Mouse (Mus musculus): ENCODE measurements around the gene Zdhhc14. TPM values are rescaled to one million over a fixed set of nuclear protein-coding genes. Genes with fewer than 3 reads are reported as not detected.

Gene Zdhhc14
- total and polyA plus RNA-seq, 3 experiments = 1.1 to 21.4 (median 7.3) TPM

GRCm38 (mm10) chr17:5770265-5771249 lies 278.2 kb downstream of the Zdhhc14 start:
- peaks cover 47% of the 10 kb centered on the region for H3K27me3 ChIP-seq (ENCODE audit: insufficient read depth, low read length)
- no peak for TF ChIP-seq CTCF (IDR thresholded peaks at IDR 0.05; ENCODE audit: low read depth, low read length)
- no peak for TF ChIP-seq GATA2 (IDR thresholded peaks at IDR 0.05; ENCODE audit: borderline replicate concordance, low read depth, low read length)
- no peak for TF ChIP-seq GATA1 (IDR thresholded peaks at IDR 0.05; ENCODE audit: borderline replicate concordance, low read length)
- TF ChIP-seq POLR2AphosphoS5 (IDR thresholded peaks at IDR 0.05; ENCODE audit: insufficient replicate concordance, low read depth, low read length) = no peak
- TF ChIP-seq TAL1 (conservative IDR thresholded peaks at IDR 0.05; ENCODE audit: low read depth, low read length) = no peak
- H3K4me3 ChIP-seq (ENCODE audit: low read depth, low read length) = no peak overlapping the region
- H3K9me3 ChIP-seq (replicated peaks) = no peaks in the 10 kb centered on the region
- peak; percentile 31 for DNase-seq (ENCODE audit: low spot score)
- no peak for ATAC-seq (ENCODE audit: extremely low read depth, insufficient number of reproducible peaks, low FRiP score, poor library complexity, severe bottlenecking)
- peaks cover 3% of the 10 kb centered on the region for H3K4me1 ChIP-seq (ENCODE audit: insufficient read depth, low read depth, low read length)
- no peaks in the 10 kb centered on the region for H3K36me3 ChIP-seq (replicated peaks)

- no peaks in the 10 kb centered on the region for H3K36me3 ChIP-seq (replicated peaks)
- H3K4me3 ChIP-seq (ENCODE audit: low read depth, low read length) = no peak overlapping the region
- TF ChIP-seq TAL1 (conservative IDR thresholded peaks at IDR 0.05; ENCODE audit: low read depth, low read length) (no peak), GATA1 (IDR thresholded peaks at IDR 0.05; ENCODE audit: borderline replicate concordance, low read length) (no peak), POLR2AphosphoS5 (IDR thresholded peaks at IDR 0.05; ENCODE audit: insufficient replicate concordance, low read depth, low read length) (no peak), GATA2 (IDR thresholded peaks at IDR 0.05; ENCODE audit: borderline replicate concordance, low read depth, low read length) (no peak)
- peaks cover 27% of the 10 kb centered on the region for H3K27me3 ChIP-seq (ENCODE audit: insufficient read depth, low read length)
- H3K4me1 ChIP-seq (ENCODE audit: insufficient read depth, low read depth, low read length) = peaks cover 11% of the 10 kb centered on the region
- ATAC-seq (ENCODE audit: extremely low read depth, insufficient number of reproducible peaks, low FRiP score, poor library complexity, severe bottlenecking) (no peak), DNase-seq (ENCODE audit: low spot score) (no peak)
- no peaks in the 10 kb centered on the region for H3K9me3 ChIP-seq (replicated peaks)
These were observed 288.0 kb downstream of the Zdhhc14 start for GRCm38 (mm10) chr17:5780213-5780975.

DNA sequence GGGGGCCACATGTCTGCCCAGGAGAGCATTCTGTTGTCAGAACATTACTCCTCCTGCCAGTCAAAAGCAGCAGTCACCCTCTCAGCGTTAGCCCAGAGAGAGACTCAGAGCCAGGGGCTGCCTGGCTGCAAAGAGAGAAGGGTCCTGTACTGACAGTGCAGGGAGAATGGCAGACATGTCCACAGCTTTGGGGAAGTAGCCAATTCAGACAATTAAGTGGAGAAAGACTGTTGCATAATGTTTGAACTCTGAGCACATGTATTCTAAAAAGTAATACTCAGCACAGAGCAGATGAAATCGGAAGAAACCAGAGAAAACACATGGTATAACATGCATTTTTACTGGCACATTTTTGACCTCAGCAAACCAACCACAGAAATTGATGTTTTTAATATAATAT lies 292.9 kb downstream of the Zdhhc14 start:
- ATAC-seq (ENCODE audit: extremely low read depth, insufficient number of reproducible peaks, low FRiP score, poor library complexity, severe bottlenecking) = no peak
- Histone ChIP-seq H3K4me3 (ENCODE audit: low read depth, low read length) (no peak overlapping the region), H3K27me3 (ENCODE audit: insufficient read depth, low read length) (peaks cover 40% of the 10 kb centered on the region), H3K36me3 (replicated peaks) (no peaks in the 10 kb centered on the region), H3K4me1 (ENCODE audit: insufficient read depth, low read depth, low read length) (peaks cover 12% of the 10 kb centered on the region), H3K9me3 (replicated peaks) (0 out of 2 replicates have a peak, but pooled peaks cover 2% of the 10 kb centered on the region)
- TF ChIP-seq CTCF (IDR thresholded peaks at IDR 0.05; ENCODE audit: low read depth, low read length) (no peak), GATA2 (IDR thresholded peaks at IDR 0.05; ENCODE audit: borderline replicate concordance, low read depth, low read length) (no peak), TAL1 (conservative IDR thresholded peaks at IDR 0.05; ENCODE audit: low read depth, low read length) (no peak), GATA1 (IDR thresholded peaks at IDR 0.05; ENCODE audit: borderline replicate concordance, low read length) (no peak), POLR2AphosphoS5 (IDR thresholded peaks at IDR 0.05; ENCODE audit: insufficient replicate concordance, low read depth, low read length) (no peak)
- no peak for DNase-seq (ENCODE audit: low spot score)

- DNase-seq (ENCODE audit: low spot score) = no peak
These were observed 299.9 kb downstream of the Zdhhc14 start for GRCm38 (mm10) chr17:5792164-5792791.

GRCm38 (mm10) chr17:5793593-5793992 lies 301.2 kb downstream of the Zdhhc14 start:
- ATAC-seq (ENCODE audit: extremely low read depth, insufficient number of reproducible peaks, low FRiP score, poor library complexity, severe bottlenecking) (no peak), DNase-seq (ENCODE audit: low spot score) (no peak)
- no peak overlapping the region for H3K4me3 ChIP-seq (ENCODE audit: low read depth, low read length)
- H3K27me3 ChIP-seq (ENCODE audit: insufficient read depth, low read length) = peaks cover 2% of the 10 kb centered on the region; the same call in 1 of the 2 replicates
- TF ChIP-seq CTCF (IDR thresholded peaks at IDR 0.05; ENCODE audit: low read depth, low read length) = no peak
- TF ChIP-seq TAL1 (conservative IDR thresholded peaks at IDR 0.05; ENCODE audit: low read depth, low read length) = no peak
- no peak for TF ChIP-seq POLR2AphosphoS5 (IDR thresholded peaks at IDR 0.05; ENCODE audit: insufficient replicate concordance, low read depth, low read length)
- TF ChIP-seq GATA2 (IDR thresholded peaks at IDR 0.05; ENCODE audit: borderline replicate concordance, low read depth, low read length) = no peak
- TF ChIP-seq GATA1 (IDR thresholded peaks at IDR 0.05; ENCODE audit: borderline replicate concordance, low read length) = no peak
- H3K36me3 ChIP-seq (replicated peaks) = no peaks in the 10 kb centered on the region
- H3K4me1 ChIP-seq (ENCODE audit: insufficient read depth, low read depth, low read length) = peaks cover 50% of the 10 kb centered on the region
- no peaks in the 10 kb centered on the region for H3K9me3 ChIP-seq (replicated peaks)

More at GRCm38 (mm10) chr17:5792164-5792791, 299.9 kb downstream of the Zdhhc14 start:
- no peaks in the 10 kb centered on the region for H3K36me3 ChIP-seq (replicated peaks)
- H3K27me3 ChIP-seq (ENCODE audit: insufficient read depth, low read length) = peaks cover 9% of the 10 kb centered on the region
- H3K4me1 ChIP-seq (ENCODE audit: insufficient read depth, low read depth, low read length) = peaks cover 41% of the 10 kb centered on the region
- TF ChIP-seq POLR2AphosphoS5 (IDR thresholded peaks at IDR 0.05; ENCODE audit: insufficient replicate concordance, low read depth, low read length) (no peak), TAL1 (conservative IDR thresholded peaks at IDR 0.05; ENCODE audit: low read depth, low read length) (no peak), CTCF (IDR thresholded peaks at IDR 0.05; ENCODE audit: low read depth, low read length) (no peak), GATA1 (IDR thresholded peaks at IDR 0.05; ENCODE audit: borderline replicate concordance, low read length) (no peak), GATA2 (IDR thresholded peaks at IDR 0.05; ENCODE audit: borderline replicate concordance, low read depth, low read length) (no peak)
- no peak overlapping the region for H3K4me3 ChIP-seq (ENCODE audit: low read depth, low read length)
- 0 out of 2 replicates have a peak, but pooled peaks cover 2% of the 10 kb centered on the region for H3K9me3 ChIP-seq (replicated peaks)
- ATAC-seq (ENCODE audit: extremely low read depth, insufficient number of reproducible peaks, low FRiP score, poor library complexity, severe bottlenecking) = no peak

Data from G1E (cell line).